Mouse (Mus musculus): Measurements from ENCODE around the gene Ppp1r18.

Ppp1r18 gene

GRCm38 (mm10) chr17:35865481-35866280 is at the start of gene Ppp1r18:
Gene Ppp1r18, plus strand, starts transcription at chr17:35865593.
- no peak for TF ChIP-seq GATA4 (IDR thresholded peaks at IDR 0.05; ENCODE audit: insufficient replicate concordance, low read length)

DNA sequence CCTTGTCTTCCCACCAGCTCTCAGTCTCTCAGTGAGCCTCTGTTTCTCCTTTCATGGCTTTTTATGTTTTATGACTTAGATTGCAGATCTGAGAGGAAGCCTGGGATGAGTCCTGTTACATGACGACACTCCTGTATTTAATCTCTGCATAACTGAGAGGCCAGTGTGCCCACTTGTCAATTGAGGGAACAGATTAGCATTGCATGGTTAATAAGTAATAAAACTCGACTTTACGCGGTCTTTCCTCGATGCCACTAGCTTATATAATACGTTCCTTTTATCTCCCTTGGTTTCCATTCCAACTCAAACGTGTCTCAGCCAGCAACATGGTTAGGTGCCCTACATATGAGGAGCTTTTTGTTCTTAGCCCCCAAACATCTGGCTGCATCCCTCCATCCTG is 49.6 kb upstream of the Ppp1r18 start:
- TF ChIP-seq GATA4 (IDR thresholded peaks at IDR 0.05; ENCODE audit: insufficient replicate concordance, low read length), result peak; percentile 41; the same call in 1 of the 2 replicates

- TF ChIP-seq GATA4 (IDR thresholded peaks at IDR 0.05; ENCODE audit: insufficient replicate concordance, low read length), result no peak
Observed at GRCm38 (mm10) chr17:35816686-35817085, 48.7 kb upstream of the Ppp1r18 start.

GRCm38 (mm10) chr17:35817226-35817625 is 48.2 kb upstream of the Ppp1r18 start:
- TF ChIP-seq GATA4 (IDR thresholded peaks at IDR 0.05; ENCODE audit: insufficient replicate concordance, low read length), result no peak

- TF ChIP-seq GATA4 (IDR thresholded peaks at IDR 0.05; ENCODE audit: insufficient replicate concordance, low read length), result no peak
Observed at GRCm38 (mm10) chr17:35820111-35820510, 45.3 kb upstream of the Ppp1r18 start.

DNA sequence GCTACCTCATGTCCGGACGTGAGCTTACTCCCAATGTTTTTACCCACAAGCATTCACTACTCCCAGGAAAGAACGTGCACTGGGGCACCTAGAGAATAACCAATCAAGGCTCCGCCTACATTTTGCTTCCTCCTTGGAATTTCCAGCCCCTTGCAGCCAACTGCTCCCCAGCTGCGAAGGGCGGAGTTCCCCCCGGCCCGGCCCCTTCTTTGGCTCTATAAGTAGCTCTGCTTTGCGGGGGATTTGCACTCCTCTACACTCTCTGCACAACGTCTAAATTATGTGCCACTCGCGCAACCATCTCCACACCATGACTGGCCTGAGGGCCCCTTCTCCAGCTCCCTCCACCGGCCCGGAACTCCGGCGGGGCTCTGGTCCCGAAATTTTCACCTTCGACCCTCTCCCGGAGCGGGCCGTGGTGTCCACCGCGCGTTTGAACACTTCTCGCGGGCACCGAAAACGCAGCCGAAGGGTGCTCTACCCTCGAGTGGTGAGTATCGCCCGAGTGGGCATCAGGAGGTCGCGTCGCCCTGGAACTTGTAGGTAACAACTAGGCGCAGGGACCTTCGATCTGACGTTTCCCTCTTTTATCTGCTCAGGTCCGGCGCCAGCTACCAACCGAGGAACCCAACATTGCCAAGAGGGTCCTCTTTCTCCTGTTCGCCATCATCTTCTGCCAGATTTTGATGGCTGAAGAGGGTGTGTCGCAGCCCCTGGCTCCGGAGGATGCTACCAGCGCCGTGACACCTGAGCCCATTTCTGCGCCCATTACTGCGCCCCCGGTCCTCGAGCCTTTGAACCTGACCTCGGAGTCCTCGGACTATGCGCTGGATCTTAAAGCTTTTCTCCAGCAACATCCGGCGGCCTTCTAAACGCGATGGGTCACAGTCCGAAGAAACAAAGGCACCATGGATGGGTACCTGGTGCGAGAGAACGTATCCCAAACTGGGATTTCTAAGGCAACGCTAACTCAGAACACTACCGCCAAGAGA is 43.7 kb upstream of the Ppp1r18 start, which contains the start of gene Ier3:
Gene Ier3, plus strand, starts transcription at position 246 of the 992 bp plus-strand sequence.
- peak; percentile 20; the same call in 1 of the 2 replicates for TF ChIP-seq GATA4 (IDR thresholded peaks at IDR 0.05; ENCODE audit: insufficient replicate concordance, low read length)

DNA sequence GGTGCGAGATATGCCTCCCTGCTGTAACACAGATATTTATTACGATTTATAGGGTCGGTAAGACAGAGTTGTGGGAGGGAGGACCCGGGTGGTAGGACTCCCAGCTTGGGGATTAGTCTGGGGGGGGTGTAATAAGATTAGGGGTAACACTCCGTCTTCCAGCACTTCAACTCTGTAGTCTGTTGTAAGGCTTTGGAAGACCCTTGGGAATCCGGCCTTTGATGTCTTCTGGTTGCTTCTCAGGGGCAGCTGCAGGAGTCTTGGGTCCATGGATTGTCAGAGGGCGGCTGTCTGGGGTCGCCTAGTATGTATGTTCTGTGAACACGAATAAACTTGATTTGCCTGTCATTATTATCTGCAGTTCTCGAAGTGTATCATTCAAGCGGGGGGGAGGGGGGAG is 42.8 kb upstream of the Ppp1r18 start:
- TF ChIP-seq GATA4 (IDR thresholded peaks at IDR 0.05; ENCODE audit: insufficient replicate concordance, low read length), result no peak

DNA sequence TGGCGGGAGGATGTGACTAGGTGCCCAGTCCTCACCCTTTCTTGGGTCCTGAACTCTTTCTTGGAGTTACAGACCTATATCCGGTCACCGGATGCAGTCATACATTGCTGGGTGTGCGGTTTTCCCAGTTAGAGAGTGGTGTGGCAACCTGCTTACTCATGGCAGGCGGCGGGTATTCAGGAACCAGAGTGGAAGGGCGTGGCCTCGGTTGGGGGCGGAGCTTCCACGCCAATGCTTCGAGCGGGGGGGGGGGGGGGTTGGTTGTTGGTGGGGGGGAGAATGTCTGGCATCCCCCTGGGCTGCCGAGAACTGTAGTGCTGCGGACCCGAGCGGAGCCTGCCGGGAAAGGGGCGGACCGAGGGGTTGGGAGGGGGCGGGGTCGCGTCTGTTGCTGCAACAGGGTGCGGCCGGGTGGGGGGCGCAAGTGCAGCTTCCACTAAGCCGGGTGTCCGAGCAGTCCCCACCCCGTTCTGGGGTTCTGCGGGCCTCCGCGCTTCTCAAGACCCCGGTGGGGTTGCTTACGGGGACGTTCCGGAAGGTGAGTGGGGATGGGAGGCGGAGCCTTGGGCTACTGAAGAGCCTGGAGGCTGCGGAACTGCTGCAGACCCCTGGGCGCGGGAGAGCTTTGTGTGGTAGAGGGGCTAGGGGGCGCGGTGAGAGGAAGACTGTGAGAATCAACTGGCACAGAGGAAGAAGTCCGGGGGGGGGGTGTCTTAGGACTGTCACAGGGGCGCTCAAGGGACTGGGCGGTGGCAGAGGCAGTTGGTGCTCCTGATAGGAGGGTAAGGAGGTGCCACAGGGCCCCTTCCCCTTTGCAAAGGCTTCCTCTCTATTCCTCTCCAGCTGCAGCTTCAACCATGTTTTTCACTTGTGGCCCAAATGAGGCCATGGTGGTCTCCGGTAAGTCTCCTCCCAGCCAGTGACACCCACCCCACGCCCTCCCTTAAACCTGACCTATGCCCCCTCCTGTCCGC is 42.1 kb upstream of the Ppp1r18 start, which contains the start of gene Flot1:
Gene Flot1, plus strand, starts transcription at position 267 of the 974 bp plus-strand sequence.
- no peak for TF ChIP-seq GATA4 (IDR thresholded peaks at IDR 0.05; ENCODE audit: insufficient replicate concordance, low read length)

DNA sequence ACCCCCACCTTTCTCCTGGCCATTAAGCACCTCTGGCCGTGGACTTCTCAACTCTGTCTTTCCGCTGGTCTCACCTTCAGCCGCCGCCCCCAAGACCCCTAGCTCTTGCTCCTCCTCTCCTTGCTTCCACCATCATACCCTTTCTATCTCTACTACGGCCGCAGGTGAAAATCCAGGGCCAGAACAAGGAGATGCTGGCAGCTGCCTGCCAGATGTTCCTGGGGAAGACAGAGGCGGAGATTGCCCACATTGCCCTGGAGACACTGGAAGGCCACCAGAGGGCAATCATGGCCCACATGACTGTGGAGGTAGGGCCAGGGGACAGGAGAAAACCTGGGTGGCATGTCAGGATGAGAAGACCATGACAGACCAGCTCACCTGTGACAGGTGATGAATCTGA is 41.0 kb upstream of the Ppp1r18 start:
- no peak for TF ChIP-seq GATA4 (IDR thresholded peaks at IDR 0.05; ENCODE audit: insufficient replicate concordance, low read length)

DNA sequence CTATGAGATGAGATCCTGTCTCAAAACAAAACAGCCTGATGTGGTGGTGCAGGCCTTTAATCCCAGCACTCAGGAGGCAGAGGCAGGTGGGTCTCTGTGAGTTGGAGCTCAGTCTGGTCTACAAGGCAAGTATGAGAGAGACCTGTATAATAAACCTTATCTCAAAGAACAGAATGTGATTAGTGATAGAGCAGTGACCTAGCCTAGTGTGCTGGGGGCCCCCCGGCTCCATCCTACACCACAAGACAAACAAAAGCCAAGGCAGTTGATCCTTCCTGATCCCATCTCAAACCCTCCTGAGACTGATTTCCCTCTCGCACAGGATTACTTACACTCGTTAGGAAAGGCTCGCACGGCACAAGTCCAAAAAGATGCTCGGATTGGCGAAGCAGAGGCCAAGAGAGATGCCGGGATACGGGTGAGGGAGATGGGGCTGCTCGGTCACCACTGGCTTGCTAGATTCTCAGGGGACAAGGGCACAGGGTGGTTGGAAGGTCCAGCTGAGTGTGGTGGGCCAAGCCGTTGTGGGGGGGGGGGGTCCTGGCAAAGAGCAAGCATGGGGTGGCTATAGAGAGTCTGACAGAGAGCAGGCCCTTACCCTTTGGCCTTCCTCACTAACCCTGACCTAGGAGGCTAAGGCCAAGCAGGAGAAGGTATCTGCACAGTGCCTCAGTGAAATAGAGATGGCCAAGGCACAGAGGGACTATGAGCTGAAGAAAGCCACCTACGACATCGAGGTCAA is 40.1 kb upstream of the Ppp1r18 start:
- no peak for TF ChIP-seq GATA4 (IDR thresholded peaks at IDR 0.05; ENCODE audit: insufficient replicate concordance, low read length)

GRCm38 (mm10) chr17:35829737-35830136 is 35.7 kb upstream of the Ppp1r18 start:
- TF ChIP-seq GATA4 (IDR thresholded peaks at IDR 0.05; ENCODE audit: insufficient replicate concordance, low read length), result no peak

GRCm38 (mm10) chr17:35832400-35833238 is 32.8 kb upstream of the Ppp1r18 start:
- no peak for TF ChIP-seq GATA4 (IDR thresholded peaks at IDR 0.05; ENCODE audit: insufficient replicate concordance, low read length)

GRCm38 (mm10) chr17:35833239-35833751 is 32.1 kb upstream of the Ppp1r18 start:
- TF ChIP-seq GATA4 (IDR thresholded peaks at IDR 0.05; ENCODE audit: insufficient replicate concordance, low read length), result no peak

Measured in liver, adult (tissue).